Mouse (Mus musculus) liver, embryonic 14.5 days (tissue): ENCODE results near the gene Mrps7.

ENCODE experiments used
- CTCF ChIP-seq: IDR thresholded peaks from 2 replicates; pipeline ENCODE4 v1.5.1; 2016; ENCODE audit warnings: antibody characterized with exemption, low read depth, control low read depth
- EP300 ChIP-seq: IDR thresholded peaks from 2 replicates; pipeline ENCODE4 v1.6.1; 2016; ENCODE audit warnings: antibody characterized with exemption, low read depth

GRCm38 (mm10) chr11:115618732-115619516, 15.2 kb downstream of the Mrps7 start:
- TF ChIP-seq CTCF (no peak), EP300 (no peak)
